Mouse (Mus musculus) G1E-ER4 (cell line): ENCODE results near the gene Hcrtr1. TPM values are rescaled to one million over a fixed set of nuclear protein-coding genes. Genes with fewer than 3 reads are reported as not detected.

ENCODE experiments used
- GATA1 ChIP-seq: IDR thresholded peaks from one replicate; pipeline ENCODE4 v1.8.0; 2012; ENCODE audit warnings: low read length, inconsistent platforms
- polyA plus RNA-seq: library from polyadenylated mRNA; stranded (reverse); fragments of >175 nt; gene quantifications from 2 replicates; pipeline ENCODE4 v1.2.3, GENCODE M21; 2012

Gene Hcrtr1
- polyA plus RNA-seq, 1 experiment: not detected

DNA sequence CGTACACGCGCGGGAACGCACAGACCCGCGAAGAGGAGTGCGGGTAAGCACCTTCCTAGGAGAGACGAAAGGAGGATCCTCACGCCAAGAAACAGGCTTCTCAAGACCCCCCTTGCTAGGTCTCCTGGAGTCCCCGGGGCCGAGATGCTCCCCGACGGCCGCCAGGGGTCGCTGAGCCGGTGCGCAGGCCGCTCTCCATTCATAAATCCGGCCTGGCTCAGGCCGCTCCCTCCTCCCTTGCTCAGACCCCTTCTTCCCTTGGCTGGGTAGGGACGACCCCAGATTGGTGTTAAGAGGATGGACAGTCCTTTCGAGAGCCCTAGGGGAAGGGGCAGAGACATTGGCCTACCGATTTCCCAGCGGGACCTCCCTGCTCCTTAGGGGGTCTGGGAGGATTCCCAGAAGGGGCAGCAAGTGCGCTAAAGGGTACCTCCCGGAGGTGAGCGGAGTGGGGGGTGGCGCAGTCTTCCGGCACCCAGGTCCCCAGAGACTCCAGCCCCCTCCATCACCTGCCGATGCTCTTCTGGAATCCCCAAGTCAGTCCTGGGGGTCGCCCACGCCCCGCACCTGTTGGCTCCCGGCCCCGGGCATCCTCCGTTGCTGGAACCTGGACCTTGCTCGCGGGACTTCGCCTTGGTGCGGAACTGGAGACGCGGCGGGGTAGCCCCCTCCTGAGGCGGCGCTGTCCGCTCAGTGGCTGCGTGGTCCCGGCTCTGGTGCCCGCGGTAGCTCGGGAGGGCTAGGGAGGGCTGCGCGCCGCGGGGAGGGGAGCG lies 532 bp downstream of the Hcrtr1 start:
- TF ChIP-seq GATA1: no peak

DNA sequence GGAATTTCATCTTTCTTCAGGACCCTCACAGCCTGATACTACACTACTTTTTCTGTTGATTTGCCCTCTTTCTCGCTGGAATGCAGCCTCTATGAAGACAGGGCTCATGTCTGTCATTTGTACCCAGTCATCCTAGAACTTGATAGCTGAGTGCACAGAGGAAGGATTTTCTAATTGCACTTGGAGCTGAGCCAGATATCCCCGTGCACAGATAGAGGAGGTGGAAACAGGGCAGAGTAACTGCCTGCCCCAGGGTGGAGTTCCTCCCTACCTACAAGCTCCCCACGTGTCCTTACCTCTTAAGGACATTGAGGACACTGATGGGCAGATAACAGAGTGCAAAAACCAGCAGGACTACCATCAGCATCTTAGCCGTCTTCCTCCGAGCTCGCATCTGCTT lies 5.8 kb downstream of the Hcrtr1 start:
- no peak for TF ChIP-seq GATA1

DNA sequence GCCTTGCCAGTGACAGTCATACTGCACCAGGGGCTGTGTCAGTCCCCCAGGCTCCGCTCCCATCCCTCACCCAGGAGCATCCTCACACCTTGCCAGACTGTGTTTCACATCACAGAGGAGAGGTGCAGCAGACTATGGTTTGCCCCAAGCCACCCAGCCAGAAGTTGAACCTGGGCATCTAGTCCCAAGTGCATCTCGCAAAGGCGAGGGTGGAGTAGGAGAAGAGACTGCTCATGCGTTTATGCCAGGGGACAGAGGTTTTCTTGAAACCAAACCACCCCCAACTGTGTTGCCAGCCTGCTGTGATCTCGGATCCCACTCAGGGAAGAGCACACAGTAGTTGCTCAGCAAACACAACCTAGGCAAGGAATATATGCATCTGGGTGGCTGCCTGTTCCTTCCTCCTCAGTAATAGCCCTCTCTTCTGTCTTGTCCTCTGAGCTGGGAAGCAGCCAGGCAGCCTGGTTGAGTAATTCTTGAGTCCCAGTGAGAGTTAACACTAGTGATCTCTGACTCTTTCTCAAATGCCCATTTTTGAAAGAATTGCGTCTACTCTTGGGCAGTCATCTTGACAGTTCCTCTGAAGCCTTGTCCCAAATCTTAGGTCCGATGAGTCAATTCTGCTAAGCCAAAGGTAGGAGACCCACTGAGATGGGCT lies 7.6 kb downstream of the Hcrtr1 start:
- no peak for TF ChIP-seq GATA1

DNA sequence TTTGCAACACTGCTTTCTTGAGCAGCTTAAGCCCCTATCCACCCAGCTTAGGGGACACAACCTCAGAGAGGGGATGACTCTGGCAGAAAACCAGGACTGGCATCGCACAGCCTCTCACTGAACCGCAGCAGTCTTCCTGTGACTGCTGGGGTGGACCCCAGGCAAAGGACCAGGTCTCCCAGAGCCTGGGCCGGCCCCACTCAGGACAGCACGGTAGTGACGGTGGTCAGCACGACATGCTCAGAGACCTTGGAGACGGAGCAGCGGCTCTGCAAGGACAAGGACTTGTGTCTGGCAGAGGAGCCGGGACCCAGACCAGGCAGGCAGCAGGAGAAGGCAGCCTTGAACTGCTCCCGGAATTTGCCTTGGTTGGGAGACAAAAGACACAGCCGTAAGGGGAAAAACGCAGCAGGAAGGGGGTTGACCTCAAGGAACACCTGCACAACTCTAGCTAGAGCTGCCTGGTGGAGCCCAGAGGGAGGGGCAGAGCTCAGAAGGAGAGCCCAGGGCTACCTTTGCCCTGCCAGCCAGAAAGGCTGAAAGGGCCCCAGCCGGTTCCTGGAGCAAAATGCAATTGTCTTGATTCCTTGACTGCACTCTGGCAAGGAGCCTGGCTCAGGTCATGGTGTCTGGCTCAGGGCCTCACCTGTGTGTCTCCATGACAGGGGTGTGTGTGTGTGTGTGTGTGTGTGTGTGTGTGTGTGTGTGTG lies 8.4 kb downstream of the Hcrtr1 start:
- TF ChIP-seq GATA1: no peak

DNA sequence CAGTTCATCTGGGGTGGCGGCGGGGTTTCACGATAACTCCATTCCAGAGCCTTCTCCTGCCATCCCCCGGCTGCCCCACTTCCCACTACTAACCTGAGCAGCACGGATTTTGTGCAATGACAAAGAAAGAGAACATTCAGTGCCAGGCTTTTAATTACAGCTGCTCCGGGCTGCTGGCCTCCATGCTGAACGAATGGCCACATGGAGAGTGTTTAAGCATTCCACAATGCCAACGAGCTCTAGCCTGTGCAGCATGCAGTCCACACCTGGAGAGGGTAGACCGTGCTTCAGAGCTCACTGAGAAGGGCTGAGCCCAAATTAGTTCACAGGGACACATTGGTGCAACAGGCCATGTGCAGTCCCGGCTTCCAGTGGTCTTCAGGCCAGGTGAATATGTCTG lies 9.1 kb downstream of the Hcrtr1 start:
- TF ChIP-seq GATA1: no peak

DNA sequence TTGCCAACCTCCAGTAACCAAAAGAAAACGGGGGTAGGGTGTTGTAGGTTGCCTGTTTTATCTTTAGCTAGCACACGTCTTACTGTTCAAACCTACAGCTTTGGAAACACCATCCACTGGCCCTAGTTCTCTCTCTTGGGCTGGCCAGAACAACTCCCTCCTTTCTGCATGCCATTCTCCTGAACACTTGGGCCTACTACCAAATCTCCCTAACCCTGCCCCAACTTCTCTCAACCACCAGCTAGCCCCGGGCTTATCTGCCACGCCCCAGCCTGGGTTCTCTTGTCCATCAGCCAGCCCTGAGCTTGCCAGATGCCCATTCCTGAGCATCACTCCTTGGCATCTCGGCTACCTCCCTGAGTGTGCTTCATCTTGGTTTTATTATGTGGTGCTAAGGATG lies 10.3 kb downstream of the Hcrtr1 start:
- no peak for TF ChIP-seq GATA1

DNA sequence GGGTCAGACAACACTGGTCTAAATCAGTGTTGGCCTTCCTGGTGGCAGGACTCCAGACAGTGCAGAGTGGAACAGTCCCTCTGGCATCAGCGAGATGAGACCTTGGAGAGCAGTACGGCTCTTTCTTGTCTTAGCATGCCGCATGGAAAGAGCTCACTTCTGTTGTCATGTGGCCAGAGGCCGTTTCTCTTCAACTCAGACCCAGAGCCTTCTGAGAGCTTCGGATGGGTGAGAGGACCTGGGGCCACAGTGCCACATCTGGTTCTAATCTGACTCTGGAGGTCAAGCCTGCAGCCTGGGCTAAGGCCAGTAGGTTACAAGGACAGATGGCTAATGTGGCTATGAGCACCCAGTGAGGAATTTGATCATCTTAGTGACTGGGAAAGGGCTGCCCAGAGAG lies 13.2 kb downstream of the Hcrtr1 start:
- TF ChIP-seq GATA1: no peak

DNA sequence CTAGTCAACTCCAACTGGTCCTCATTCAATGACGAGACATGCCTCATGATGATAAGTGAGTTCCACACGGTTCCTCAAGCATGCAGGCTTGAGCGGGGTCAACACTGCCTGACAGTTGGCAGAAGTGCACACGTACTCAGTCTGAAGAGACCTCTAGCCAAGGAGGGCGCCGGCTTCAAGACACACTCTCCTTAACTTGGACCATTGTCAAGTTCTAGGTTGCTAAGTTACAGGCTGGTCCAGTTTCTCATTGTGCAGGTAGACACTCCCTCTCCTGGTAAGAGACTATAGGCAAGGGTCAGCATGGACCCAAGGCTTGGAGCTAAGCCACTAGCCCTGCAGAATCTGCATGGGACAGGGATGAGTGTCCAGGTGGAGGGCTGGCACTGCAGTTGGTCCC lies 14.0 kb downstream of the Hcrtr1 start:
- TF ChIP-seq GATA1: no peak

DNA sequence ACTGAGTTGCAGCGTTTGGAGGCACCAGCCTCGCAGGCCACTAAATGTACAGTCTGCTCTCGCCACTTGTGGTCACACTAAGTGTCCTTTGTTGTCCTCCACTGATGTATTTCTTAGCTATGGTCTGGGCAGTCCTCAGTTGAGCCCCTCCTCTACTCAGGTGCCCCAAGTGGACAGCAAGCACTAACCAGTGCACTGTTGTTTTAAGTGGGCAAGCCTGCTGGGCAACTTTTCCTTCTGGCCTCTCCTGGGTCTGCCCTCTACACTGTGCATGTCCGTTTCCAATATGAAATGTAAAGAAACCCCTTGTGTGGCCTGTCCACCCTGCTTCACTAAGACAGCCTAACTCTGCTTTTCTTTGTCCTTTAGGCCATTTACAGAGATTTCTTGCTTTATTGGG lies 15.0 kb downstream of the Hcrtr1 start:
- no peak for TF ChIP-seq GATA1

DNA sequence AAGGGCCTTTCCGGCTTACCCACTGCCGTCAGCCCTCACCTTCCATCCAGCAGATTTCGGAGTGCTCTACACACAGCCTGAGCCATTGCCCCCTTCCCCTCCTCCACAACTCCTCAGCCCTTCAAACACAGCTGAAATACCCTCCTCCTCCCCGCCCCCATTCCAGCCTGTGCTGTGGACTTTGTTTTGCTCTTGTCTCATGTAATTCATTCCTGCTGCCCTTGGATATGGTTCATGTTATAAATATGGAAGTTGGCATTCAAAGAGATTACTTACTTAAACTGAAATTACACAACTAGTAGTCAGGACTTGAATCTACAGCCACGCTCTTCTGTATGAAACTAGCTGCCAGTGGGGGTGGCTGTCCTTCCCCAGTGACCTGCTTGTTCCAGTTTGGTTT lies 16.1 kb downstream of the Hcrtr1 start:
- TF ChIP-seq GATA1: no peak

DNA sequence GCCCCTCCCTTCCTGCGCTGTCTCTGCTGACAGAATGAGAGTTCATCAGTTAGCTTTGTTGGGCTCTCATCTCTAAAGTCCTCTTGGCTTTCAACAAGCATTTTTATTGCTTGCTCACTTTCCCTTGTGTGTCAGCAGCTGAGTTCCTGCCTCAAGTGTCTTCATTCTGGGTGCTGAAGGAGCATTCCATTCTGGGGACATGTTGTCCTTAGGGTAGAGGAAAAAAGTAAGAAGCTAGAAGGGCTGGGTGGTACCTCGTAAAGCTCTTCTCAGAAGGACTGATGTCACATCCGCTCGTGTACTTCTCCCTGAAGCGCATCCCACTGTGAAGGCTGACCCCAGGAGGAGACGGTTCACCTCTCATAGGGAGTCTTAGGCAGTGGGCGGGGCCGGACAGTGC lies 17.6 kb downstream of the Hcrtr1 start:
- TF ChIP-seq GATA1: no peak

DNA sequence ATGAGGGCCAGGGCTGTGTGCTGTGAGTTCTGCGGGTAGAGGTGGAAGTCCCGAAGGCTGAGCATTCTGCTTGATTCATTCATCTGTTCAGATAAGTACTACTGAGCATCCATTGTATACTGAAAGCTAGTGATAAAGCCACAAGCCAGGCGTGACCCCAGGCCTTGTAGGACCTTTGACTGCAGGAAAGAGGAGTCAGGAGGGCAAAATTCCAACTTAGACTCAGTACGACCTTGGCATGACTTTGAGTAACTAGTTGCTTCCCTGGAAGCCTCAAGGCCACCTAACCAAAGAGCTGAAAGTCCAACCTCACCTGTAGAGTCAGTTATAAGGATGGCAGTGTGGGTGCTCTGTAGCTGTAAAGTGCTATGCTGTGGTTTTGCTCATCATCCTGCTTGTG lies 18.4 kb downstream of the Hcrtr1 start:
- TF ChIP-seq GATA1: no peak

DNA sequence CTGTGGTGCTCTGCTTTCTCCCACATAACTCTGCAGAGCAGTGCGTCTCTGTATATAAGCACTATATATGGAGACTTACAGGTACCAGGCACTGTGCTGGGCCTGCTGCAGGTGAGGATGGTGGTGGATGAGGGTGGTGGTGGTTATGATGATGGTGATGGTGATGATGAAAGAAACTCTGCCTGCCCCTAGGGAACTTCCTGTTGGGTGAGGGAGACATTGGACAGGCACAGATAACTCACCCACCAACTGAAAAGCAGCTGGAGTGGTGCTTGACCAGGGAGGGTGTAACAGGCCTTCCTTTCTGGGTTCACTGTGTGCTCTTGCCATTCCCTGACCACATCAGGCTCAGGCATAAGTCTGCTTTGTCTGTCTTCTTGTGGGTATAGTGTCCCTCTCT lies 26.4 kb downstream of the Hcrtr1 start:
- TF ChIP-seq GATA1: no peak

DNA sequence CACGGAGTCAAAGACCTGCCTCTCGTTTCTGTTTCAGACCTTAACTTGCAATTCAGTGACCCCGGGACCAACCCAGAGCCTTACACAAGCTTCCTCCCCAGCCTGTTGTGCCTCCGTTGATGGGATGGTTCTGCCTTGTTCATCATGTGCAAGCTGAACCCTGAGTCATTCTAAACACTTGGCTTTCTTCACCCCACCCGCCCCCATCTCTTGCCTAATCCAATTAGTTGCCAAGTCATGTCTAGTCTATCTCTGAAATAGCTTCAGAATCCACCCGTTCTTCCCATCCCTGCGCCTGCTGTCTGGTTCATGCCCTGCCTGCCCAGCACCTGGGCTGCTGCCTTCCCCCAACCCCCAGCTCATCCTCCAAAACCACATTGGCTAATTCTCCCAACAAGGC lies 26.9 kb downstream of the Hcrtr1 start:
- no peak for TF ChIP-seq GATA1

DNA sequence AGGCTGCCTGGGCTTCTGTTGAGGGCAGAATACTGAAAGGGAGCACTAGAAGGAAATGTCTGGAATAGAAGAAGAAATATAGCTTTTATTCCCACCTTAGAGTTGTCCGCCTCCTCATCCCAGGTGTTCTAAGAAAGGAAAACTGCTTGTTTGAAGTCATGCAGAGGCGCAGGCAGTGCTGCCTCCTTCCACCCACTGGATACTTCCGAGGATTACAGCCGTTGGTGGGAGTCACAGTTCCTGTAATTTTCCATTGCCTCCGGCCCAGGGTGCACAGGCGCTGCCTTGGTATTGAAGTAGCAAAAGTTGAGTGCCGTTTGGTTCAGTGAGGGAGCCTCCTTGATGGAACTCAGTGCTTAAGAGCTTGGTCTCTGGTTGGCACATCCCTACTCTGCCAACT lies 29.1 kb downstream of the Hcrtr1 start:
- TF ChIP-seq GATA1: no peak

DNA sequence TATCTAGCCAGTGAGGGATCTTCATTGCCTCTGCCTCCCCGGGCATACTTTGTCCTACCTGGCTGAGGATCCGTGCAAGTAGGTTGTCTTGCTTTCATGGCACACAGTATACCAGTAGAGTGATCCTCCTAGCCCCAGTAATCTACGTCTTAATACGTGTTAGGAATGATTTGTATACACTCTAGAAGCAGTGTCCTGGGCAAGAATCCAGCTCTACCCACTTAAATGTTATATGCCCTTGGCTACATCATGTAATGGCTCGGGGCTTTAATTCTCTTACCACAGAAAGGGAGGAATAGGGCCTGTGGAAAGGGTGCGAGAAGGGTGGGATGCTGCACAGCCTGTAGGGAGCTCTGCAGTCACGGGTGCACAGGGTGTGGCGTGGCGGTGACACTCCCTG lies 29.5 kb downstream of the Hcrtr1 start:
- TF ChIP-seq GATA1: no peak

DNA sequence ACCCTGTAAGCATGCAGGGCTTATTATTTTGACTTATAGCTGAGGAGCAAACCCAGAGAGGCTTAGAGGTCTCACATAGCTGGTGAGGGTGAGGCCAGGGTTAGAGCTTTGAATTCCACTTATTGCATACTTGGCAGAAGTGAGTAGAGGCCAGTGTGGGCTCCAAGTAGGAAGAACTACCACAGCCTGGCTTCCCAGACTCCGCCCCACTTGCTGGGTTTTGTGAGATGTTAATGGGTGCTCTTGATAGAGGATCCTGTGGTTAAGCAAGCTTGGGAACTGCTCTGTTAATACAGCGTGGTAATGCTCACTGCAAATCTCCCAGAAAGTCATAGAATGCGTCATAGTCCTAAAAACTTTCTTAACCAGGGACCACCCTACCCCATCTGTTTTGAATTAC lies 30.2 kb downstream of the Hcrtr1 start:
- no peak for TF ChIP-seq GATA1
